Mouse (Mus musculus) megakaryocyte-erythroid progenitor cell, adult 5-6 weeks (primary cell): ENCODE data around the gene Gdf10. TPM values are rescaled to one million over a fixed set of nuclear protein-coding genes. Genes with fewer than 3 reads are reported as not detected.

Experiments
- ATAC-seq: replicated peaks from 2 replicates; pipeline ENCODE4 v1.8.0; 2016; ENCODE audit warnings: mild to moderate bottlenecking, inconsistent platforms; ENCODE audit not compliant: severe bottlenecking, poor library complexity, low FRiP score, low TSS enrichment
- total RNA-seq, 2 experiments: library from RNA; stranded (forward) in 1 of 2; stranded (reverse) in 1 of 2; fragments of 200-1000, 215-1000 nt in 1 of 2; fragments of >200 nt in 1 of 2; fragmentation: Nextera tagmentation in 1 of 2; gene quantifications; 2 replicates each; pipeline ENCODE4 v1.2.3; 2014 to 2017

The Gdf10 gene
- total RNA-seq, 2 experiments from 2014 or later = not detected

DNA sequence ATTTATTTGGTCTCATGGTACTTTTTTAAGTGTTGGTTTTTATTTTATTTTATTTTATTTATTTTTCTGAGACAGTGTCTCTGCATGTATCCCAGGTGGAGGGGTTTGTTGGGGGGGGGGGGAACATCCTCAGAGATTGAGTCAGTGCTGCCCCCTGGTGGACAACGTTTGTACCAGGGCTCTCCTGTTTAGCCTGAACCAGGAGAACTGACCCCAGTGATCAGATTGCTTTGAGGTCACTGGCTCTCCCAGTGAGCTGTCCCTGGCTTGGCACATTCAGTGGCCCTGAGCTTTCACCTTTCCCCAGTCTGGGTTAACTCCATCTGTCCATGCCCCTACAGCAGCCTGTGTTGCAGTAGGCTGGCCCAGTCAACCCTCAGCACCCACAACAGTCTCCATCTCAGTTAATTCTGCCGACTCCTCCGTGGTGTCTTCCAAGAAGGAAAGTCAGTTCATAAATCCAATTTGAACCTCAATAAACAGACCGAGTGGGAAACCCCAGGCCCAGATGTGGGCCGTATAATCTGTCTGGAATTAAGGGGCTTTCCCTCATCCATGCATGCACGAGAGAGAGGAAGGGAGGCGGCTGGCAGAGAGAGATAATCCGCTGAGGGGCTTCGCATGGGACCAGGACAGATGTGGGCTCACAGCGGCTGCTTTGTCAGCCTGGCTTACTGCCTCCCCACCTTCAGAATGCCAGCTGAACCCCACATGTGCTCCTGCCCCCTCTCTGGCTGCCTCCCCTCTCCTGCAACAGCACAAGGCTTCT is 9.7 kb downstream of the Gdf10 start:
- ATAC-seq = no peak

DNA sequence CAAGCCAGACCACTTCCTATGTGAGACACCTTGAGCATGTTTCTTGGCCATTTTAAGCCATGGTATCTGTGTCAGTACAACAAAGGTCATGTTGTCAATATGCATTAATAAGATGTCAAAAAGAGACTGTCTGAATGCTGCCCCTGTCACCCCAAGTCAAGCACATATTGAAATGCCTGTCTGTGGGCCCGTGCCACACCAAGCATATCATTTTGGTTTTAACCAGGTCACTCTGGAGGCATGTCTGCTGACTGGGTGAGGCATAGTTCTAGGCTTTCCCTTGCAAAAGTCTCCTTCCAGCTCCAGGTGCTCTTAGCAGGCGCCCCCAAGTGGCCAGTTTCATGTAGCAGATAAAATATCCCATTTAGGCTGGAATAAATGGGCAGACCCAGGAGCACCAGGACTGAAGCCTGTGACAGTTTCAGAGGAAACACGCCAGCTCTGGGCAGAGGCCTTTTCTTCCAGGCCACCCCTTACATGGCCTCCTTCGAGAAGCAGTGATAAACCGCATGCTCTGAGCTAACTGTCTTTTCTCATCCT is 10.5 kb downstream of the Gdf10 start:
- ATAC-seq = no peak

DNA sequence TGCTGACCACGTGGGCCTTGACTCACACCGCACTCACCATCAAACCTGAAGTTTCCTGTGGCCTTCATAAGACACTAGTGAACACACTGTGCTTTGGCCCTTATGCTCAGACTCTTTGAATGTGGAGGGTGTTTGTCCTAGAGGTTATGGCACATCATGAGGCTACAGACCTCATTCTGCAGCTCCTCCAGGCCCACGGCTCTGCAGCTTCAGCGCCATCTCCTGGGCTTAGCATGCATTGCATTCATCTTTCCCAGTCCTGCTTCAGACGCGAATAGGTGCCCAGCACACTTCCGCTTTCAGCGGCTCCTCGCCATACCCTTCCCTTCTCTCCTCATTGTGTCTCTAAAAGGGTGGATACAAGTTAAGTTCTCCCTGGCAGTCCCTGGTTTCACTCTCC is 15.7 kb downstream of the Gdf10 start:
- ATAC-seq = no peak

DNA sequence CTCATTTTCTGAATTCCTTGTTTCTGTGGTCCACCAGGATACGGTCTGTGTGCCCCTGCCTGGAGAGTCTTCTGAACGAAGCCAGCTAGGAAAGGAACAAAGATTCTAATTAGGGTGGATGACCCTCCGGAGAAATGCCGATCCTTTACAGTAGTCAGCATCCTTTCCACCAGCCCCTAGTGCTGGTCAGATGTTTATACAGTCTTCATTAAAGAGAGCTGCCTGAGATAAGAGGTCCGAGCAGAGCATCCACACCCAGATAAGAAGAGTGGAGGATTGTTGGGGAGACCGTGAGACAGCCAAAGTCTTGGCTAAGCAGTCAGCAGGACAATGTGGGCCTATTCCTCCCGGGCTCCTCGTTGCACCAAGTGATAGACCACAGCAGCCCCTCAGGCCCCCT is 17.4 kb downstream of the Gdf10 start, which contains the start of gene Gdf2:
Gene Gdf2, plus strand, starts transcription at position 301 of the 400 bp plus-strand sequence.
- no peak for ATAC-seq

DNA sequence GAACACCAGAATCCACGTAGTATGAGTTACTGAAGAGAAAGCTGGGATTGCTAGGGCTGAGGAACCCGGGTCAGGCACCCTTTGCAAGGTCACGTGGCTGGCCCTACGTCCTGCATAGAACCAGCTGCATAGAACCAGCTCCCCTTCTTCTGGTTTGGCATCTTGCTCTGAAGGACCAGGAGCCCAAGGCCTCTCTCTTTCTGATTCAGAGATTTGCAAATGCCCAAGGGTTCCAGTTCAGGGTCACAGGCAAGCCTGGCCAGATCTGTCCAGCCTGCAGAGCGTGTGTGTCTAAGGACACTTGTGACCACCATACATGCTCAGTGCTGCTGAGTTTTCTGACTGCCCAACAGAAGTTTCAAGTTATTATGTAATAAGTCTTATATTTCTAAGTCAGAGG is 18.8 kb downstream of the Gdf10 start:
- ATAC-seq = no peak

DNA sequence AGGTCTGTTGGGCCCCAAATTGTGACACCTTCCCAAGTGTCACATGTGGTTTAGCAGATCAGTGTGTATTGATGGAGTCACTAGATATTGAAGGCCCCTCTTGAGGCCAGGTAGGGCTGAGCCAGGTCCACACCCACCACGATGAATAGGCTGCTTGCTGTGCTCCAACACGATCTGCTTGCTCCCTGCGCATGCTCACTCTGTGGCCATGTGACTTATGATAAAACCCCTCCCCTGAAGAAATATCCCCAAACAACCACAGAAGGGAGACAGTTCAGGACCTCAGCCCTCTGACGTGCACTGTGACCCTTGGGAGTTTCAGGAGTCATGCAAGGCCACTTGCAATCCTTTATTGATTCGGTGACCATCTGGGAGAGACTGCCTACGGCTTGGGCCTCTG is 22.7 kb downstream of the Gdf10 start:
- no peak for ATAC-seq

DNA sequence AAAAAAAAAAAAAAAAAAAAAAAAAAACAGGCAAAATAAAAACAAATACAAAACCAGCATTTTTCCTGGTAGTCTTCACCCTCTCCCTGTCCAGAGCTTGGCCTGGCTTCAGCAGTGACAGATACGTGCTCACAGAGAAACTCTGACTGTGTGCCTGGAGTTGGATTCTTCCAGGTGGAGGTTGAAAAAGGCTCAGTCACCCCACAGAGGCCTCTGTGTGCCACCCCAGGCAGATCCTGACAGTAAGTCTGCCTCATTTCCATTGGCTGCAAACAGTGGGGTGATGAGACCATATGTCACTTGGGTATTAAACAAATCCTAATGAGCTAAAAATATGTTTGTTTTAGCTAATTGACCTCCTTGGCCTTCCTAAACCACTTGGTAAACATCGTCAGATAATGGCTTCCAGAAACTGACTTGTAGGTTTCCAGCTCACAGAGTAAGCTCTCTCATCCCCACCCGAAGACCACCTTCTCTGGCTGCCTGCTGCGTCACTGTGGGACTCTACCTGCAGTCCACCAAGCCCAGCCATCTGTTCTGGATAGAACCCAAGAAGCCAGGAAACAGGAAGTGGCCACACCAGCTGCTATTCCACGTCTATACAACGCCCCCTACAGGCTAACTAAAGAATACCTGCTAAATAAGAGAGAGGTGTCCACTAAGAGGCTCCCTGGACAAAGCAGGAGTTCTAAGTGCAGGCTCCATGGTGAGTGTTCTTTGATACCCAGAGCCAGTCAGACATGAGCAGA is 29.0 kb downstream of the Gdf10 start:
- no peak for ATAC-seq

DNA sequence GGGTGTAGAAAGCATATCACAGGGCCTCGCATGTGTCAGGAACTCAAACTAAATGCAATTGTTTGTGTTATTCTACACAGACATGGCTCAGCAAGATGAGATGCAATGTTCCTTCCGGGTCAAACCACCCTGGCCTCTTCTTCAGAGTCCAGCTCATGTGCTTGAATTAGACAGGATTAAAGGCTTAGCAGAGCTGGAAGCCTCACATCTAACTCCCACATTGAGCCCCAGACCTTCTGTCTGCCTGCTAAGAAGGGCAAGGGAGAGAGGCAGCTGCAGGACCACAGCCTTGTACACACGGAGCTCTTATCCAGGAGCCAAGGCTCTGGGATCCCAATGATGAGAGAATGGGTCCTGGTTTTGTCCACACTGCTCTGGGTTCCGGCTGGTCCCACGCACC is 30.4 kb downstream of the Gdf10 start, which contains the start of gene Rbp3:
Gene Rbp3, plus strand, starts transcription at position 243 of the 400 bp plus-strand sequence.
- no peak for ATAC-seq

DNA sequence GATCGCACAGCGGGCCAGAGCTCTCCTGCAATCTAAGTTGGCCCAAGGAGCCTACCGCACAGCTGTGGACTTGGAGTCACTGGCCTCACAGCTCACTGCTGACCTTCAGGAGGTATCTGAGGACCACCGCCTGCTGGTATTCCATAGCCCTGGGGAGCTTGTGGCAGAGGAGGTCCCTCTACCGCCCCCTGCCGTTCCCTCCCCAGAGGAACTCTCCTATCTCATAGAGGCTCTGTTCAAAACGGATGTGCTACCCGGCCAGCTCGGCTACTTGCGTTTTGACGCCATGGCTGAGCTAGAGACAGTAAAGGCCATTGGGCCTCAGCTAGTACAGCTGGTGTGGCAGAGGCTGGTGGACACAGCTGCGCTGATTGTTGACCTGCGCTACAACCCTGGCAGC is 32.7 kb downstream of the Gdf10 start:
- no peak for ATAC-seq

DNA sequence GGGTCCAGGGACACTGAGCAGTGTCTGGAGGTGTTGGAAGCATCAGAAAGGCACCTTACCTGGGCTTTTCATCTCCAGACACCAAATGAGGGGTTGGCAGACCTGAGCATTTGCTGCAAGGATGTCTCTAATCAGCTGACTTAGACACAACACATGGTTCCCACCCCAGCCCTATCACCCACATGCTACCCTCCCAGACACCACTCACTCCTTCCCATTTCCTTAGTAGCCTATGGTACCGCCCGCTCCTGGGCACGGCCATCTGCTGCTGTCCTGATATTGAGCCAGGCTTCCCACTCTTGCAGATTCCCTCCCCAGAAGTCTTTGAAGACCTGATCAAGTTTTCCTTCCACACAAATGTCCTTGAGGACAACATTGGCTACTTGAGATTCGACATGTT is 34.8 kb downstream of the Gdf10 start:
- no peak for ATAC-seq

DNA sequence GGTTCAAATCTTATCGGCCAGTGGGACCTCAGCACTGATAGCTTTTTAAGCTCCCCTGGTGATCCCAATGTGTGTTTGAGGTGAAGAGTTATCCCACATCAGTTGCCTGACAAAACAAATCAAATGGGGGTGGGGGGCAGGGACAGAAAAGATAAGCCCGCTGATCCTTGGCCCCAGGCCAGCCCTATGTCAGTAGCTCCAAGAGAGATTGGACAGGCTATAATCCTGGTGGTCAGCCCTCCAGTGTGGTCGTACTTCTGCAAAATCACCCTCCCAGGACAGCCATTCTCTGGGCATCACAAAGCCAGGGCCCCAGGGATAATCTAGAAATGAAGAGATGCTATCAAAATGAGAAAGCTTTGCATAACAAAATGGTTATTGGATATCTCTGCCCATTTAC is 35.5 kb downstream of the Gdf10 start:
- no peak for ATAC-seq

DNA sequence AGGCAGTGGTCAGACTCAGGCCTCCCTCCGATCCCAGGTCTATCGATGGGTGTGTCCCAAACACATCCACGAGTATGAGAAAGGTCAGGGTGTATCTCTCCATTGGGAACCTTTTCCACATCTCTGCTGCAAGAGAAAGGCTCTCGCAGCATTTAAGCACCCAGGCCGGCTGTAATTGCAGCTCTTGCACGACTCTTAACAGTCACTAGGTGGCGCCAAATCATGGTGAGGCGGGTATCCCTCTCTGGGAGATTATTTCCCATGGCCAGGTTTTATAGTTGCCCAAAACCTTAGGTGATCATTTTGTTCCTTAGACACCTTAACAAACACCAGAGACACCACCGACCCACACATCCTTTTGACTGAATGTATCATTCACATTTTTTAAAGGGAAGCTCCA is 36.0 kb downstream of the Gdf10 start:
- ATAC-seq = no peak

DNA sequence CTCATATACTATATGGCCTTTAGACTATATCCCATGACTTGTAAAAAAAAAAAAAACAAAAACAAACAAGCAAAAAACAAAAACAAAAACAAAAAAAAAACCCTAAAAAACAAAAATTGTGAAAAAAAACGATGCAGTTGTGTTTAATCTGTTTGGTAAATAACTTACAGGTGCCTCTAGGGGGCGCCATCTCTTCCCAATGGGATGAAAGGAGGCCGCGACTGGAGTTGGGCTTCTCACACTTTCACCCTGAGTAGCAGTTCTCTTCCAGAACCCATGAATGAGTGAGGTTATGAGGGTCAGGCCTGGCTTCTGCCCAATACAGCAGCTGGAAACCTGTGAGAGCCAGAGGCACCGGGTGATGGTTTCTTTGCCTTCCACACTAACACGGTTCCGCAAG is 42.3 kb downstream of the Gdf10 start:
- no peak for ATAC-seq

DNA sequence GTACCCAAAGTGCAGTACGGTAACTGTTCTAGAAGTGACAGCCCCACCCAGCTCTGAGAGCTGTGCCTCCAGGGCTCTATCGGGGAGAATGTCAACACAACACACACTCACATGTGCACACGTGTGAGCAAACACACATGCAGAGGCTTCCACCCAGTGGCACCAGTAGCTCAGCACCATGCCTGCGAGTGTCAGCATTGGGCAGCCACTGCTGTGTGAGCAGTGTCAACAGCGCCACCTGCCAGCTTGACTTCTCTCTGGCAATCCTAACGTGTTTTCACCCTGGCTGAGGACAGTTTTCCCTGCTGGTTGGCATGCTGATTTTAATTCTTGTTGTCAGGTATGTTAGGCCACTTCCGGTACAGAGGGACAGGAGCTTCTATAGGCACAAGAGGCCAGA is 49.3 kb downstream of the Gdf10 start:
- no peak for ATAC-seq

DNA sequence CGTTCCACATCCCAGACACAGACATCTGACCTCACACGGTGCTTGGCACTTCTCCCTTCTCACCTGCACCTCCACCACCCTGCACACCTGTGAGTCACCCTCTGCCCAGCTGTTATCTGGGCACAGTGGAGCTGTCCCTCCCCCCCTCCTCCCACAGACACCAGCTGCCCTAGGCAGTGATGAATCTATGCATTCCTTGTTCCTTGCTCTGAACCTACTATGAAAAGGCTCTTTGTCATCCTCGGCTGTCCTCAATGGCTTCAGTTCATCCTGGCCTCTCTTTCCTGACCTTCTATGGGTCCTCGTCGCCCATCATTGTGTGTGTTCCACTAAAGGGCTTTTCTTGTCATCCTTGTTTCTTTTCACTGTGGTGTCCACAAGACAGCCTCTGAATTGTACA is 51.4 kb downstream of the Gdf10 start:
- ATAC-seq = no peak

DNA sequence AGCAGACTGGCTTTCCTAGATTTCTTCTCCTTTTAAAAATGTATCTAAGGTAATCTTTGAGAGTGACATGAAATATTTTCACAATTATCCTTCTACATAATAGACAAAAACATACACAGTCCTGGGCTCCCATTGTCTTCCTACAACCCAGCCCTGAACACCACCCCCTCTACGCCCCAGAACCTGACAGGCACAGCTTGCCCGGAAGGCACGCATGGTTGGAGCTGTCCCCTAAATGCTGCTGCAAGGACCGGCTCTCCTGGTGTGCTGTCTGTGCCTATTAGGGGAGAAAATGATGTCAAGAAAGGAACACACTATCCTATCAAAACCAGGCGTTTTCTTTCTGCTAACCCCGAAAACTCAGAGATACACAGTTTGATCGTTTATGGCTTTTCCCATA is 54.4 kb downstream of the Gdf10 start:
- ATAC-seq = no peak

DNA sequence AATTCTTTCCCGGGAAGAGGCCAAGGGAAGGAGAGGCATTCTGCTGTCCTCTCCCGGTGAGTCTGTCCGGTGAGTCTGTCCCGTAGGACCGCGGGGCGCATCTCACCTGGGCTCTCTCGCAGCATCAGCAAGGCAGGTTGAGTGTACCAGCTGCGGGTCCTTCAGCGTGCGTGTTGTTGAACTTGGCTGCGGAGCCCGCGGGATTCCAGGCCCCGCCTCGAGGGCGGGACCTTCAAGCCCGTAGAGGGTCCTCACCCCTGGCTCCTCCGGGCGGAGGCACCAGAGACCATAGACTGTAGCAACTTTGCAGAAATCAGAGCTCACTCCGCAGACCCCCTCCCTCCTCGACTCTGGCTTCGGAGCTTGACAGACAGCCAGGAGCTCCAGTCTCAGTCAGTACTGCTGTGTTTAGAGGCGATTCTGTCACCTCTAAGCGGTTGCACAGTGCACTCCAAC is 55.2 kb downstream of the Gdf10 start, which contains the start of gene Zfp488:
Gene Zfp488, minus strand, starts transcription at position 161 of the 456 bp plus-strand sequence.
- ATAC-seq = no peak
